Mouse (Mus musculus) limb, embryonic 10.5 days (tissue): Measurements from ENCODE around the gene Shisa5. TPM values are rescaled to one million over a fixed set of nuclear protein-coding genes. Genes with fewer than 3 reads are reported as not detected.

Source experiments
- DNase-seq: peaks from one replicate; pipeline ENCODE4 v3.0.0-alpha.2; 2017; ENCODE audit warnings: low spot score
- H3K27ac ChIP-seq: fragments of 300-500 bp; sonication (generic); 2 replicates; pipeline ENCODE4 v1.5.1; 2016; ENCODE audit warnings: mild to moderate bottlenecking
- H3K27me3 ChIP-seq: fragments of 300-500 bp; sonication (generic); 2 replicates; pipeline ENCODE4 v1.6.1; 2016; ENCODE audit warnings: low read depth, mild to moderate bottlenecking; ENCODE audit not compliant: poor library complexity, severe bottlenecking
- H3K36me3 ChIP-seq: fragments of 300-500 bp; sonication (generic); 2 replicates; pipeline ENCODE4 v1.6.1; 2016; ENCODE audit warnings: mild to moderate bottlenecking, moderate library complexity
- H3K4me1 ChIP-seq: fragments of 300-500 bp; sonication (generic); 2 replicates; pipeline ENCODE4 v1.6.1; 2016
- H3K4me3 ChIP-seq: fragments of 300-500 bp; sonication (generic); 2 replicates; pipeline ENCODE4 v1.5.1; 2016; ENCODE audit warnings: mild to moderate bottlenecking, moderate library complexity
- H3K9me3 ChIP-seq: fragments of 300-500 bp; sonication (generic); replicated peaks from 2 replicates; pipeline ENCODE4 v1.6.1; 2016; ENCODE audit warnings: mild to moderate bottlenecking
- WGBS: fragments of 180-500 bp; shearing (Covaris S2); methylation state at CpG from one replicate; pipeline ENCODE4 v1.1.7; 2016; 5-methylcytosine and 5-hydroxymethylcytosine counted together
- polyA plus RNA-seq: library from polyadenylated mRNA; unstranded; fragments of >200 nt; fragmentation: Nextera tagmentation; extraction: Ambion mirVana; gene quantifications from 2 replicates; pipeline ENCODE4 v1.2.1, GENCODE M21; 2016

Shisa5 gene
- polyA plus RNA-seq, 1 experiment from 2014 or later = 44.4 TPM

GRCm38 (mm10) chr9:109101933-109102445, 63.6 kb downstream of the Shisa5 start:
- no peaks in the 10 kb centered on the region for H3K9me3 ChIP-seq
- no peak overlapping the region for H3K4me3 ChIP-seq
- H3K4me1 ChIP-seq = peaks cover 41% of the 10 kb centered on the region
- no peak for DNase-seq
- no peaks in the 10 kb centered on the region for H3K27me3 ChIP-seq
- no peak overlapping the region for H3K27ac ChIP-seq
- H3K36me3 ChIP-seq = peaks cover 87% of the 10 kb centered on the region
- WGBS = 97% methylated on average over 5 of the region's 5 CpGs

- Histone ChIP-seq H3K27me3 (no peaks in the 10 kb centered on the region), H3K9me3 (no peaks in the 10 kb centered on the region), H3K4me3 (no peak overlapping the region), H3K27ac (no peak overlapping the region), H3K4me1 (peaks cover 41% of the 10 kb centered on the region), H3K36me3 (peaks cover 93% of the 10 kb centered on the region)
- no peak for DNase-seq
- WGBS = 94% methylated on average over 3 of the region's 3 CpGs
Measured at GRCm38 (mm10) chr9:109102541-109102940, 64.2 kb downstream of the Shisa5 start.

GRCm38 (mm10) chr9:109103250-109103649, 64.9 kb downstream of the Shisa5 start:
- Histone ChIP-seq H3K36me3 (peaks cover 98% of the 10 kb centered on the region), H3K4me3 (no peak overlapping the region), H3K4me1 (peaks cover 39% of the 10 kb centered on the region), H3K9me3 (no peaks in the 10 kb centered on the region), H3K27me3 (no peaks in the 10 kb centered on the region), H3K27ac (no peak overlapping the region)
- no peak for DNase-seq
- WGBS = 85% methylated on average over 7 of the region's 7 CpGs

GRCm38 (mm10) chr9:109104083-109104482, 65.7 kb downstream of the Shisa5 start:
- H3K4me3 ChIP-seq = no peak overlapping the region
- peaks cover 100% of the 10 kb centered on the region for H3K36me3 ChIP-seq
- no peak for DNase-seq
- H3K27me3 ChIP-seq = no peaks in the 10 kb centered on the region
- 94% methylated on average over 9 of the region's 9 CpGs for WGBS
- peaks cover 30% of the 10 kb centered on the region for H3K4me1 ChIP-seq
- no peak overlapping the region for H3K27ac ChIP-seq
- H3K9me3 ChIP-seq = no peaks in the 10 kb centered on the region

- Histone ChIP-seq H3K4me1 (peaks cover 28% of the 10 kb centered on the region), H3K9me3 (no peaks in the 10 kb centered on the region), H3K27ac (no peak overlapping the region), H3K27me3 (0 out of 2 replicates have a peak, but pooled peaks cover 5% of the 10 kb centered on the region), H3K4me3 (no peak overlapping the region), H3K36me3 (peaks cover 100% of the 10 kb centered on the region)
- DNase-seq = no peak
- WGBS = 83% methylated on average over 12 of the region's 12 CpGs
Measured at GRCm38 (mm10) chr9:109105011-109105410, 66.6 kb downstream of the Shisa5 start.

- Histone ChIP-seq H3K9me3 (no peaks in the 10 kb centered on the region), H3K27ac (no peak overlapping the region), H3K36me3 (peaks cover 100% of the 10 kb centered on the region), H3K4me3 (no peak overlapping the region), H3K4me1 (peaks cover 28% of the 10 kb centered on the region), H3K27me3 (0 out of 2 replicates have a peak, but pooled peaks cover 5% of the 10 kb centered on the region)
- no peak for DNase-seq
- 93% methylated on average over 12 of the region's 12 CpGs for WGBS
Measured at GRCm38 (mm10) chr9:109105648-109106047, 67.3 kb downstream of the Shisa5 start.

GRCm38 (mm10) chr9:109107341-109107740, 69.0 kb downstream of the Shisa5 start:
- H3K36me3 ChIP-seq = peaks cover 100% of the 10 kb centered on the region
- 68% methylated on average over 6 of the region's 6 CpGs for WGBS
- H3K9me3 ChIP-seq = no peaks in the 10 kb centered on the region
- no peak overlapping the region for H3K27ac ChIP-seq
- no peak overlapping the region for H3K4me3 ChIP-seq
- 0 out of 2 replicates have a peak, but pooled peaks cover 5% of the 10 kb centered on the region for H3K27me3 ChIP-seq
- peaks cover 28% of the 10 kb centered on the region for H3K4me1 ChIP-seq
- DNase-seq = no peak

Other genes starting within 250 kb of the Shisa5 start
- gene Nckipsd, start 230.2 kb upstream of the Shisa5 start, polyA plus RNA-seq = 13.0 and 21.0 TPM in 2 replicates
- gene Celsr3, start 212.2 kb upstream of the Shisa5 start, polyA plus RNA-seq = 0.06 and 0.14 TPM in 2 replicates
- gene Slc26a6, start 185.3 kb upstream of the Shisa5 start, polyA plus RNA-seq = 9.7 and 13.7 TPM in 2 replicates
- not detected in 2 replicates for gene Tmem89, start 123.9 kb upstream of the Shisa5 start, polyA plus RNA-seq
- 561 and 562 TPM in 2 replicates for gene Uqcrc1, start 101.9 kb upstream of the Shisa5 start, polyA plus RNA-seq
- gene Col7a1, start 85.0 kb upstream of the Shisa5 start, polyA plus RNA-seq = 1.7 and 3.1 TPM in 2 replicates
- not detected in 2 replicates for gene Ucn2, start 52.6 kb upstream of the Shisa5 start, polyA plus RNA-seq
- gene Pfkfb4, start 46.8 kb upstream of the Shisa5 start, polyA plus RNA-seq = 12.5 and 14.6 TPM in 2 replicates
- 7.5 and 9.4 TPM in 2 replicates for gene Trex1, start 21.2 kb downstream of the Shisa5 start, polyA plus RNA-seq
- gene Atrip, start 35.6 kb downstream of the Shisa5 start, polyA plus RNA-seq = 35.3 and 36.8 TPM in 2 replicates
- gene Ccdc51, start 43.9 kb downstream of the Shisa5 start, polyA plus RNA-seq = 13.6 and 14.1 TPM in 2 replicates
- 805 and 864 TPM in 2 replicates for gene Tma7, start 44.0 kb downstream of the Shisa5 start, polyA plus RNA-seq
- gene Plxnb1, start 56.8 kb downstream of the Shisa5 start, polyA plus RNA-seq = 18.6 and 23.7 TPM in 2 replicates
- gene Fbxw21, start 123.5 kb downstream of the Shisa5 start, polyA plus RNA-seq = not detected in 2 replicates
- not detected in 2 replicates for gene Fbxw13, start 157.4 kb downstream of the Shisa5 start, polyA plus RNA-seq
- gene Fbxw20, start 196.2 kb downstream of the Shisa5 start, polyA plus RNA-seq = not detected in 2 replicates
- not detected in 2 replicates for gene Fbxw14, start 249.1 kb downstream of the Shisa5 start, polyA plus RNA-seq